Mouse (Mus musculus): Measurements from ENCODE around the gene Whrn.

Whrn gene

GRCm38 (mm10) chr4:63444362-63445066, 51.3 kb downstream of the Whrn start:
- no peak for DNase-seq (ENCODE audit: low spot score in 2 of 2)

GRCm38 (mm10) chr4:63443101-63443500, 52.7 kb downstream of the Whrn start:
- DNase-seq (ENCODE audit: low spot score in 2 of 2), result no peak

GRCm38 (mm10) chr4:63441616-63442015, 54.2 kb downstream of the Whrn start:
- DNase-seq (ENCODE audit: low spot score in 2 of 2), result no peak

GRCm38 (mm10) chr4:63440262-63440661, 55.5 kb downstream of the Whrn start:
- DNase-seq (ENCODE audit: low spot score in 2 of 2), result no peak

- no peak for DNase-seq (ENCODE audit: low spot score in 2 of 2)
These were observed 57.8 kb downstream of the Whrn start for GRCm38 (mm10) chr4:63437968-63438367.

GRCm38 (mm10) chr4:63437119-63437815, 58.5 kb downstream of the Whrn start:
- DNase-seq (ENCODE audit: low spot score in 2 of 2), result no peak

GRCm38 (mm10) chr4:63435402-63435801, 60.4 kb downstream of the Whrn start:
- no peak for DNase-seq (ENCODE audit: low spot score in 2 of 2)

- DNase-seq (ENCODE audit: low spot score in 2 of 2), result no peak
These were observed 64.7 kb downstream of the Whrn start for GRCm38 (mm10) chr4:63431098-63431497.

- no peak for DNase-seq (ENCODE audit: low spot score in 2 of 2)
These were observed 65.4 kb downstream of the Whrn start for GRCm38 (mm10) chr4:63430357-63430756.

- DNase-seq (ENCODE audit: low spot score in 2 of 2), result no peak
These were observed 69.5 kb downstream of the Whrn start for GRCm38 (mm10) chr4:63426308-63426707.

- DNase-seq (ENCODE audit: low spot score in 2 of 2), result no peak
These were observed 72.0 kb downstream of the Whrn start for GRCm38 (mm10) chr4:63423811-63424210.

- no peak for DNase-seq (ENCODE audit: low spot score in 2 of 2)
These were observed 72.6 kb downstream of the Whrn start for GRCm38 (mm10) chr4:63423231-63423630.

- DNase-seq (ENCODE audit: low spot score in 2 of 2), result no peak
These were observed 75.5 kb downstream of the Whrn start for GRCm38 (mm10) chr4:63420143-63420920.

- DNase-seq (ENCODE audit: low spot score in 2 of 2), result no peak
These were observed 77.5 kb downstream of the Whrn start for GRCm38 (mm10) chr4:63418270-63418669.

- DNase-seq (ENCODE audit: low spot score in 2 of 2), result peak in 1 of 2 experiments; percentile 87
These were observed 78.4 kb downstream of the Whrn start for GRCm38 (mm10) chr4:63417318-63417957.

GRCm38 (mm10) chr4:63414951-63415350, 80.8 kb downstream of the Whrn start:
- DNase-seq (ENCODE audit: low spot score in 2 of 2), result no peak

GRCm38 (mm10) chr4:63411222-63411621, 84.6 kb downstream of the Whrn start:
- no peak for DNase-seq (ENCODE audit: low spot score in 2 of 2)

- DNase-seq (ENCODE audit: low spot score in 2 of 2), result peak; percentile 73 to 90
These were observed 85.2 kb downstream of the Whrn start for GRCm38 (mm10) chr4:63410583-63410934.

- peak in 1 of 2 experiments; percentile 20 for DNase-seq (ENCODE audit: low spot score in 2 of 2)
These were observed 85.7 kb downstream of the Whrn start for GRCm38 (mm10) chr4:63409908-63410582.

- peak in 1 of 2 experiments; percentile 36 for DNase-seq (ENCODE audit: low spot score in 2 of 2)
These were observed 86.4 kb downstream of the Whrn start for GRCm38 (mm10) chr4:63409317-63409907.

- peak in 1 of 2 experiments; percentile 56 for DNase-seq (ENCODE audit: low spot score in 2 of 2)
These were observed 87.1 kb downstream of the Whrn start for GRCm38 (mm10) chr4:63408649-63409048.
